Mouse (Mus musculus) ZHBTc4 (cell line): ENCODE results near the gene Pdcd2.

Experiments
- DNase-seq: peaks from one replicate; pipeline ENCODE4 v3.0.0-alpha.2; 2011; ENCODE audit warnings: low read depth, low spot score

The Pdcd2 gene

DNA sequence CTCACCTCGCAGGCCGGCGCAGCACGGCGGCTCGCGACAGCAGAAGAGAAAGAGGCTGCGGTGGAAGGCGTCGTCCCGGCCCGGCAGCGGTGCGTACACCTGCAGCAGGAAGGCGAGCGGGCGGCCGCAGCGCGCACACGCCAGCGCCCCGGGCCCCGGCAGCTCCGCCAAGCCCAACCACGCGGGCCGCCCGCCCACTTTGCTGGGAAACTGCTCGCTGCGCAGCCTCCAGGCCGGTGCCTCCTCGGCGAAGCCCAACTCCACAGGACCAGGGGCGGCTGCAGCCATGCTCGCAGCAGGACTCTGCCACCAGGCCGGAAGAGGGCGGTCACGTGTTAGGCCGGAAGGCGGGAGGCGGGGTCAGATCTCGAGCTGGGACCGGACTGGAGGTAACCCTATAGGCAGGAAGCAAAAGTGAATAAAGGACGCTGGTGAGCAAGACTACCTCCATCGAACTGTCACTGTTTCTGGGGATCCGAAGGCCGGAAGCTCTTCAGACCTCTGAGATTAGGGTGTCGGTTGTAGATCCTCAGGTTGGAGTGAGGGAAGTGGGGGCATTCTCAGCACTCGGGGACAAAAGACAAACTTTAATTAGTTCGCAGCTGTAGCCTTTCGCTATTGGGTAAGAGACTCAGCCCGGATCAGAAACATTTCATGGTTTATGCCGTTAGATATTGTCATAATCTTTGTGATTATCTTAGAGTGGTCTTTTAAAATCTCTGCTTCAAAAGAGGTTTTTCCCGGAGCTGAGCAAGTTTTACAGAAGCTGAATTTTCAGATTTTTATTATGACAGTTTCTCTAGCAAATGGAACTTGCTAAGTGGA, at the start of gene Pdcd2:
TSS of gene Pdcd2 (minus strand) at position 316 of the 825 bp plus-strand sequence.
- DNase-seq: peak; percentile 98

- no peak for DNase-seq
Observed at GRCm38 (mm10) chr17:15575056-15575455, 48.0 kb upstream of the Pdcd2 start.

DNA sequence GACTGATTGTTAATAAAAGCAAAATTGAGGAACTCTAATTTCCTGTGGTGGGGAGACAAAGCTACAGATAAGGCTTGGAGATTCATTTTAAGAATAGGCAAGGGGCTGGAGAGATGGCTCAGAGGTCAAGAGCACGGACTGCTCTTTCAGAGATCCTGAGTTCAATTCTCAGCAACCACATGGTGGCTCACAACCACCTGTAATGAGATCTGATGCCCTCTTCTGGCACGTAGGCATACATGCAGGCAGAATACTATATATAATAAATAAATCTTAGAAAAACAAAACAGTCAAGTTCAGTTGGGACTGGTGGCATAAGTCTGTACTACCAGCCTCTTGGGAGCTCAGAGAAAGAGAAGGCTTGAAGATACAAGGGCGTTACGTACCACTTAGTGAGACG, 39.8 kb upstream of the Pdcd2 start:
- DNase-seq: peak; percentile 31

- DNase-seq: no peak
Observed at GRCm38 (mm10) chr17:15564928-15565300, 37.8 kb upstream of the Pdcd2 start.

DNA sequence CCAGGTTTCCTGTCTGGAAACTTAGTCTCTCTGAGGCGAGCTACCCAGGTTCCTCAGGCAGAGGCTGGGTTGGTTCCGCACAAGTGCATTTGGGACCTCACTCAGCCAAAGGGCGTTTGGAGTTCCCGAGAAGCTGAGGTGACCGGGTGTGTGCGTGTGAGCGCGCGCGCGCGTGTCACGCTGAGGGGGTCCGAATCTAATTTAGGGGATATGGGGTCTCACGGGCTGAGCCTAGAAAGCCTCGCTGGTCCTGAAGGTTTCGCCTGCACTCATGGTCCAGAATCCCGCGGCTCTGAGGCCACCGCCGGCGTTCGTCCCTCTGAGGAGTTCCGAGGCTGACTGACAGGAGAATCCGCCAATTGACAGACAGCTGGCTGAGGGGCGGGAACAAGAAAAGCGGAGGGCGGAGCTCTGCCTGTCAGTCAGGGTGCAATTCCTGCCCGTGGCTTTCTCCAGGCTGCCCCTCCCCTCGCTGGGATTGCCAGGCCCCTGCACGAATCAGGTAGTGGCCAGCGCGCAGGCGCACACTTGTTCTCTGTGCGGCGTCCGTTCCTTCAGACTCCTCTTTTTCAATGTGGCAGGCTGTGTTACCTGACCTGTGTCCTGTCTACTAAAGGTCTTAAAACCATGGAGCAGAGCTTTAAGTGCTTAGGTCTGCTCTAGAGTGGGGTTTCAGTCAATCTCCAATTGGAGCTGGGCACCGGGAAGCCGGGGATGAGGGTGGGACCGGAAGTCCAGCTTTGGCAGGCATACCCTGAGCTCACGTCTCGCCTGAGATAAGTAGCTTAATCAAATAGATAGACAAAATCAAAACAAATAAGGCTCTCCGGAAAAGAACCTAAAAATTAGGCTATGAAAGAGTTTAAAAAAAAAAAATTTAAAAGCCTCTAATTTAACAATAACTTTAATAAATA, 37.2 kb upstream of the Pdcd2 start, which contains the start of gene Prdm9:
TSS of gene Prdm9 (minus strand) at position 341 of the 914 bp plus-strand sequence.
- peak; percentile 98 for DNase-seq

DNA sequence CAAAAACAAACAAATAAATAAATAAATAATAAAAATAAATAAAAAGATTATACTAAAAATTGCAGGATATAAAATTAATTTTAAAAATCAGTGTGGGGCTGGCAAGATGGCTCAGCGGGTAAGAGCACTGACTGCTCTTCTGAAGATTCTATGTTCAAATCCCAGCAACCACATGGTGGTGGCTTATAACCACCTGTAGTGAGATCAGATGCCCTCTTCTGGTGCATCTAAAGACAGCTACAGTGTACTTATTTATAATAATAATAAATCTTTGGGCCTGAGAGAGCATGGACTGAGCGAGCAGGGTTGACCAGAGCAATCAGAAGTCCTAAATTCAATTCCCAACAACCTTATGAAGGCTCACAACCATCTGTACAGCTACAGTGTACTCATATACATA, 32.8 kb upstream of the Pdcd2 start:
- DNase-seq: no peak

GRCm38 (mm10) chr17:15549713-15550112, 22.6 kb upstream of the Pdcd2 start:
- peak; percentile 42 for DNase-seq

DNA sequence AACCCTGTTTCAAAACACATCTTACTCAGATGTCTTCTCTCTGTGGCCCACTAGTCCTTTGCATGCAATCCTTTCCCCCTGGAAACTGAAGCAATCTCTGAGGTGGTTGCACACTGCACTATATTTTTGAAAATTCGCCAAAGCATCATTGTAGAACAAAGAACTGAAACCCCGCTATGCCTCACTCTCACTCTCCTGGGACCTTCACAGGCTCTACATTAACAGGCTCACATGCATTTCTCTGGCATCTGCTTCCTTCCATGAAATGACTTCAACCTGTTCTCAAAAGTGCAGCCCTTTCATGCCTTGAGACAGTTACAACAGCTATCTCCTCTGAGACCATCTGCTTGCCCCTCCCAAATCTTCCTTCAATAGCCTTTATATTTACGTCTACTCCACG, 19.3 kb upstream of the Pdcd2 start:
- DNase-seq: no peak

DNA sequence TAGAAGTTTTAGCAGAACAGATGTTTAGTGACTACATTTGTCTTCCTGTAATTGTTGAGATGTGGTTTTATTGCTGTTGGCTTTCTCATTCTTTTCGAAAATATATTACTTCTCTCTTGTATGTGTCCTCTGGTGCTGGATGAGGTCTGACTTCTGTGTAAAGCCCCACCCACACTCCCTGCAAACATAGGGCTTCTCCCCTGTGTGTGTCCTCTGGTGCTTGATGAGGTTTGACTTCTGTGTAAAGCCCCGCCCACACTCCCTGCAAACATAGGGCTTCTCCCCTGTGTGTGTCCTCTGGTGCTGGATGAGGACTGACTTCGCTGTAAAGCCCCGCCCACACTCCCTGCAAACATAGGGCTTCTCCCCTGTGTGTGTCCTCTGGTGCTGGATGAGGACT, 16.8 kb upstream of the Pdcd2 start:
- DNase-seq: peak; percentile 64

DNA sequence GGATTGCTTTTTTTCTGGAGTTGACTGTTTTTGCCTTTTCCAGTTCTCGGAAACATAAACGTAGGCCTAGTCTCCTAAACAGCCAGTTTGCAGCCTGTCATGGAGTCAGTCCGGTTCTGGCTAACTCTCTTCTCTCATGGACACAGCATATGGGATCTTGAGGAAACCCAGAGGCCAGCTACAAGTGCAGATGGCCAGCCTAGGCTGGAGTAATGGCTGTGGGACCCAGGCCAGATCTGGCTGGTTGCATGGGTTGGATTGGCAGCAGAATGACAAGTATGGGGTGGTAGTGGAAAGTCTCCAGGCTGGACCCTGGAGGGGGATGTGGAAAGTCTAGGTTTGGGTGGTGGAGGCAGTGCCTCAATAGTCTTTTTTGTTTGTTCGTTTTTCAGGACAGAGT, 13.2 kb upstream of the Pdcd2 start:
- DNase-seq: no peak

GRCm38 (mm10) chr17:15536457-15536904, 9.4 kb upstream of the Pdcd2 start:
- peak; percentile 55 for DNase-seq

GRCm38 (mm10) chr17:15535943-15536342, 8.8 kb upstream of the Pdcd2 start:
- no peak for DNase-seq

DNA sequence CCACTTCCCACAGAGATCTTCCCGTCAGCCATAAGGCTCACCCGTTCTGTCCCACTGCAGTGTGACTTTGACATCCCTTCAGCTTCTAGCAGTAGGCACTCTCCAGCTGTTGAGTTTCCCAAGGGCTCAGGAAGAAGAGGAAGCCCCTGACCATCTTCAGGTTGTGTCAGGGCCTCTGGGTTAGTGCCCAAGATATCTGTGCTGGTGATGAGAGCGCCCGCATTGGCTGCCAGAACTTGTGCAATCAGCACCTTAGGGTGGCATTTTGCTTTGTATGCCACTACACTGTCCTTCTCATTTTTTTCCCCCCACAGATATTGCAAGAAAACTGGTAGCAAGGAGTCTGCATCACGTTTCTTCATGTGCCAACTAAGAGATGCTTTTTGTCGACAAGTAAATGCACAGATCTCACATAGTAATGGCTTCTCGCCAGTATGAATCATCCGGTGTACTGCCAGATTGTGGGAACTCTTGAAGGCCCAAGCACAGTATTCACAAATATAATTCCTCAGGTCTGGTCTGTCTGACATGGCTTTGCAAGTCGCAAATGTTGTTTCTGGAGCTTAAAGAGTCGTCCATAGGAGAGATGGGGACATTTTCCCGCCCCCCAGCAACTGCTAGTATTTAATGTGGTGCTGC, 8.2 kb upstream of the Pdcd2 start:
- DNase-seq: no peak

DNA sequence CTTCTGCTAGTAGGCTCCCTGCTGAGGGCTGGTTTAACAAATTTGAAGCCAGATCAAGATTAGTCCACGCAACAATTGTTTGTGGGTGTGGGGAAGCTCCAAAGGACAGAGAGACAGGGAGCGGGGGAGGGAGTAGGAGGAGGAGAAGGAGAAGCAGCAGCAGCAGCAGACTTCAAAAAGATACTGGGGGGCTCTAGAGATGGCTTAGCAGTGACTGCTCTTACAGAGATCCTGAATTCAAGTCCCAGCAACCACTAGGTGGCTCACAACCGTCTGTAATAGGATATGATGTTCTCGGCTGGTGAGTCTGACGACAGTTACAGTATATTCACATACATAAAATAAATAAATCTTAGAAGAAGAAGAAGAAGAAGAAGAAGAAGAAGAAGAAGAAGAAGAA, 3.0 kb upstream of the Pdcd2 start:
- peak; percentile 66 for DNase-seq

DNA sequence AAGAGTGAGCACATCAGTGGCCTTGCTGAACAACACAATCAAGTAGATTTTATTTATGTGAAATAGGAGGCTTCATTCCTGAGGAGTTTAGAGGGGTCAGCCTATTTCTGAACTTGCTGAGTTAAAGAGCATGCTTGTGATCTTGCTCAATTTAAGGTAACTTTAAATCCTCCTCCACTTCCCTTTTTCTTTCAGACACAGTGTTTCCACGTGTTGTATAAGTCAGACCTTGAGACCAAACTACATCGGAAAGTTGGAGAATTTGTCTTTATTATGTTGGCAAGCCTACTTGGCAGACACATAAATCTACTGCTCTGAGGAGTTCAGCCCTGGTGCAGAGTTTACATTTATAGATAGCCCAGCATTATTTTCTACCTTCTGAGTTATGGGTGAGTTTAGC, 1.8 kb upstream of the Pdcd2 start:
- no peak for DNase-seq

- no peak for DNase-seq
Observed at GRCm38 (mm10) chr17:15527811-15528136, 673 bp upstream of the Pdcd2 start.

- peak; percentile 17 for DNase-seq
Observed at GRCm38 (mm10) chr17:15526304-15526703, 797 bp downstream of the Pdcd2 start.

DNA sequence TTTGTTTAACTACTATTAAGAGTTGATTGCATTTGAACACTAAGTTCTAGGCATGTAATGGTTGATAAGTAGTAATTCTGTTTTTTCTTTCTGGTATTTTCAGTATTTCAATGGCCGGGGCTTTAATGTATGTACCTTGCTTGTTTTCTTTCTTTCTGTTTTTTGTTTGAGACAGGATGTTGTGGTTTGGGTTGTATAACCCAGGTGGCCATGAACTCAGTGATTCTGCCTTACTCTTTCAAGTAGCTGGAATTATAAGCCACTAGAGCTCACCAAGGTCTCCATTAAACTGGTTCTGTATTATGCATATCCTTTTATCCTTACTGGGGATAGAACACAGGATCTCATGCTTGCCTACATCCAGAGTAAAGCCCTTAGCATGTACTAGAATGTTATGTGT, 8.3 kb downstream of the Pdcd2 start:
- DNase-seq: no peak

DNA sequence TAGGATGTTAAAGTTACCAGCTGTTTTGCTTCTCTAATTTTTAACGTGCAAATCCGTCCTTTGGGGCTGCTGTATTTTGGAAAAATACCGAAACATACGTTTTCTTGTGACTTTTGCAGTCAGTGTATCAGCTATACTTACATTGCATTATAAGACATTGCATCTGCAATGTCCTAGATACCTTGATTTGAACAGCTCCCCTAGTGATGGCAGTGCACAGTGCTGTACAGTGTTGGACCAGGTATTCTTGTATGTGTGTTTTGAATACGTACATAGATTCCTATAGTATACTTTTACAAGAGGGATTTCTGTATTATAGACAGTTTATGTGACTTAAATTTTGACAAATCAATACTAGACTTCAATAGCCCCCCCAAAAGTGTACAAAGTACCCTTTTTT, 8.9 kb downstream of the Pdcd2 start:
- no peak for DNase-seq

DNA sequence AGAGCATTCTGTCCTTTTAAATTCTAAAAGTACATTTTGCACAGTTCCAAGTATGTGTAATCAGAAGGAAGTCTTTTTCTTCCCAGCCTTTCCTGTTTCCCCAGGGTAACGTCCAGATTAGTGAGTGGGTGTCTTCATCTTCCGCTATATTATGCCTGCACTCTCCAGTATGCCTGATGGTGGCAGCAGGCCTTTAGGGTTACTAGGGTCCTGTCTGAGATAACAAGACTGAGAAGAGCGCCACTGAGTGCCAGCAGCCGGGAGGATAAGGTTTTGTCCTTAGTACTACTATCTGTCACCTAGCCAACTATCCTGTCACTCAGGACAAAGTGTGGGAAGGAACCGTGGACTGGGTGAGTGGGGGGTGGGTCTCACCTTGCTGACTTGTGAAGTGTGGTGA, 9.3 kb downstream of the Pdcd2 start:
- peak; percentile 15 for DNase-seq

- DNase-seq: no peak
Observed at GRCm38 (mm10) chr17:15510694-15511093, 16.4 kb downstream of the Pdcd2 start.
